Mouse (Mus musculus) lung, adult 2 months (tissue): ENCODE measurements around the gene Il17rc. TPM values are rescaled to one million over a fixed set of nuclear protein-coding genes. Genes with fewer than 3 reads are reported as not detected.

Experiments
- DNase-seq: peaks from one replicate; pipeline ENCODE4 v3.0.0; 2022
- H3K4me1 ChIP-seq: fragments of 200-500 bp; 2 replicates; pipeline ENCODE4 v1.6.1; 2011; ENCODE audit warnings: low read length; ENCODE audit not compliant: control insufficient read depth, insufficient read depth
- H3K4me3 ChIP-seq: fragments of 200-500 bp; replicated peaks from 2 replicates; pipeline ENCODE3; 2011; ENCODE audit warnings: low read depth, mild to moderate bottlenecking, control low read depth, low read length; ENCODE audit errors: extremely low read depth
- CTCF ChIP-seq: fragments of 200-500 bp; IDR thresholded peaks from 2 replicates; pipeline ENCODE4 v1.5.1; 2011; ENCODE audit warnings: mild to moderate bottlenecking, low read length, control low read depth; ENCODE audit not compliant: insufficient read depth
- POLR2A ChIP-seq: fragments of 200-500 bp; IDR thresholded peaks from 2 replicates; pipeline ENCODE4 v1.6.1; 2011; ENCODE audit warnings: low read depth, mild to moderate bottlenecking, control low read depth, low read length, borderline replicate concordance; ENCODE audit errors: extremely low read depth
- WGBS: fragments of 180-500 bp; shearing (Covaris S2); methylation state at CpG from one replicate; pipeline ENCODE4 v1.1.7; 2018; 5-methylcytosine and 5-hydroxymethylcytosine counted together
- polyA plus RNA-seq: library from polyadenylated mRNA; depleted of rRNA; stranded (reverse); fragments of >200 nt; gene quantifications from 2 replicates; pipeline ENCODE4 v1.2.3, GENCODE M21; 2012

Il17rc gene
- polyA plus RNA-seq, 1 experiment, result 100.0 TPM

DNA sequence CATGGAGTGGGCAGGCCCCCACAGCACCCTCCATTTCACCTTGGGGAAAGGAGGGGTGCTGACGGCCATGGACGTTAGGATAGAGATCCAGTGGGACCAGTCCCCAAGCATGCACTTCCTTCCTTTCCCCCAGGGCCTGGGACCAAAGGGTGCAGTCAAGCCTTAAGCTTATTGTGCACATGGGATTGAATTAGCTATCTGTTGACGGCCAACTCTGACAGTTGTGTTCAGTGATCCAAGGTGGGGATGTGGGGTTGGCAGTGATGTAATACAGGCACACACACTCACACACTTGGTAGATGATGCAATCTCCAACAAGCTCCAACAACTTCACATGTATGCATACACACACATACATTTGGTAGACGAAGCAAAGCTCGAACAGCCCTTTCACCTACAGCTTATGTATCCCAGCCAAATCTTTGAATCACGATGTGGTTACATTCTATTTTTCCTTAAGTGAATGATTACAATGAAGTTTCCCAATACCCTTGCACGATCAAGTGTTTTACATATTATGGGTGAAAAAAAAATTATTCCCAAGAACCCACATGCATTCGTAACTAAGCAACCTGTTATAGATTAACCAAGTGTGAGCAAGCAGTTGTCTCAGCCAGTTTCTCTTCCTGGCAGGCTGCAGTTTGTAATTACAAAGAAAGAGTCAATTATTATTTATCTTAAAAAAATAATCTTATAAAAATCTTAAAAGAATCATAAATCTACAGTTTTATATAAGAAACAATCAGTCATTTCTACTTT, 26.8 kb upstream of the Il17rc start:
- H3K4me1 ChIP-seq, result peaks cover 3% of the 10 kb centered on the region; the same call in 1 of the 2 replicates
- H3K4me3 ChIP-seq, result no peak overlapping the region
- TF ChIP-seq CTCF (no peak), POLR2A (no peak)
- no peak for DNase-seq
- 69% methylated on average over 8 of the region's 8 CpGs for WGBS

DNA sequence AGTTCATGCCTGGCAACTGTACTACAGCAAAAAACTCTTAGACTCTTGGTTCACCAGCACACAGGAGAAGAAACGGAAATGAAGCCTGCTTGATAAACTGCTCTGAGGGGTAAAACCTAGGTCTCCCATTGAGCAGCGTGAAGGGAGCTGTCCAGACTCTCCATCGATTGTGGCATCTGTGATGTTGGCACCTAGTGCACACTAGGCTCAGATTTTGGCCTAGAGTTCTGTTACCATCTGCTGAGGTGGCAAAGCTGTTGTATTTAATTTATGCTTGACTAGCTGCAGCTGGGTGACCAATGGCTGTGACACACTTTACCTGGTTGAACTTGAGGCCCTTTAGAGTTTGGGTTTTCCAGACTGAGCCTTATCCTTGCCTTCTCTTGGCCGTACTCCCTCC, 23.6 kb upstream of the Il17rc start:
- Histone ChIP-seq H3K4me3 (no peak overlapping the region), H3K4me1 (peaks cover 3% of the 10 kb centered on the region; the same call in 1 of the 2 replicates)
- TF ChIP-seq CTCF, result no peak
- no peak for TF ChIP-seq POLR2A
- whole genome bisulfite sequencing, result 98% methylated on average over 4 of the region's 4 CpGs
- DNase-seq, result no peak

DNA sequence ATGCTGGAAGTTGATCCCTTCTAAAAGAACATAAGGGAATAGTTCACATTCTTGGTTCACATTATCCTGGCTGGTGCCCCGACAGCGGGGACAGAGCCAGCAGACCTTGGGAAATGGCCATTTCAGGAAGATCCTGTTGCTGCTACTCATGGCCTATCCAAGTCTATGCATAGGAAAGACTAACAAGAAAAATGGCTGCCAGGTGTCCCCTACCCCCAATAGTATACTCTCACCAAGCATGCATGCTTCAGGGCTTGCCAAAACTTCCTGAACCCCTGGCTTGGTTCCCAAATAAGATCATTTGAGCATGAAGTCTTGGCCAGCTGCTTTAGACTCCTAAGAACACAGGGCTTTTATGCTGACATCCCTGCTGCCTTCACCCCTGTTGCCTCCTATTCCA, 19.4 kb upstream of the Il17rc start:
- 50% methylated on average over 2 of the region's 2 CpGs for WGBS
- Histone ChIP-seq H3K4me1 (no peaks in the 10 kb centered on the region), H3K4me3 (no peak overlapping the region)
- DNase-seq, result no peak
- TF ChIP-seq POLR2A (no peak), CTCF (no peak)

DNA sequence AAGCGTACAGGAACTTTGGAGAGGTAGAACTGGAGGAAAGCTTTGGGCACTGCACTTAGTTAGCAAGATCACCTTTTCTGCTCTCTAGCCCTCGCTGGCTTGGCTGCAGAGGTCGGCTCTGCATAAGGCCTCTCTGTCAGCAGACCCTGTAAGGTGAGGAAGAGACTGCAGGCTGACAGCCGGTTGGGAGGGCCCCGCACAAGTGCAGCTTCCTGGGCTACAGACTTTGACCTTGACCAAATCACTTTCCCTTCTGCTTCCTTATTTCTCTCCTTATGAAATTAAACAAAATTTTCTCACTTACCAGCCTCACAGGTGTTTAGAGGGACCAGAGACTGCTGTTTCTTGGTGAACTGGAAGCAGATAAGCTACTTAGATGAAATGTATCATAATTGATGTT, 16.2 kb upstream of the Il17rc start:
- Histone ChIP-seq H3K4me1 (no peaks in the 10 kb centered on the region; the same call in 1 of the 2 replicates), H3K4me3 (no peak overlapping the region)
- TF ChIP-seq CTCF (no peak), POLR2A (no peak)
- no peak for DNase-seq
- 54% methylated on average over 5 of the region's 5 CpGs for WGBS

DNA sequence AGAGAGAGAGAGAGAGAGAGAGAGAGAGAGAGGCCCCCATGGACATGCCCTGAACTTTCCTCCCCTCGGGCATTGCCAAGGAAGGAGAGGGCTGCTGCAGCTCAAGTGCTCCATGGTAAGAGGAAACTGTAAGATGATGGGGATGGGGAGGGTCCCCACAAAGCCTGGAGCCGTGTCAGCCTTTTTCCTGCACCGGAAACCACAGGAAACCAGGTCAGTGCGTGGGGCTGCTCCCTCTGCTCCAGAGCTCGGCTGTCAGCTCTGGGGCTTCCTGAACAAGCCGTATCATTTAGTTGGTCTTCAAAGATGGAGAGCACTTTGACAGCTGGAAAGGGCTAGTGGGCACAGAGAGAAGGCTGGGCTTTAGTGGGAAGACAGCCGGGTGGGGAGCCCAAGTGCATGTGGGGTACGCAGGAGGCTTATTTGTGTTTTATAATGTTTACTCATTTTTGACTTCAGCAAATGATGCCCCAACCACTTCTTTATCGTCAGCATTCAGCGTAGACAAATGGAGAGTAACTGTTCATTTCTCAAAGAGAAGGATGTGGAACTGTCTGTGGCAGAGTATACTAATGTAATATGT, 13.2 kb upstream of the Il17rc start, which contains the start of gene Il17re:
TSS of gene Il17re (plus strand) at position 533 of the 583 bp plus-strand sequence.
- peak within 1 kb of the TSS; percentile 51 for H3K4me3 ChIP-seq
- WGBS, result 28% methylated on average over 10 of the region's 10 CpGs

DNA sequence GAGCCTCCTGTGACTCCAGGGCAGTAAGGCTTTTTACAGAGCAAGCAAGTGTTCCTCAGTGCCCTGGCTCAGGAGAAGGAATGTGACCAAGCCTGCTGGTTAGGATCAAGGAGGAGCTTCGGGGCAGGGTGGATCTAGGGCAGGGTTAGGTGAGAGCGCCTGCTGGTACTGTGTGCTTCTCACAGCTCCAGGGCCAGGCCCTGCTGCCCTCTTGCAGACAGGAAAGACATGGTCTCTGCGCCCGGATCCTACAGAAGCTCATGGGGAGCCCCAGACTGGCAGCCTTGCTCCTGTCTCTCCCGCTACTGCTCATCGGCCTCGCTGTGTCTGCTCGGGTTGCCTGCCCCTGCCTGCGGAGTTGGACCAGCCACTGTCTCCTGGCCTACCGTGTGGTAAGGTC, 12.6 kb upstream of the Il17rc start:
- peak; percentile 70 for DNase-seq
- H3K4me3 ChIP-seq, result peak overlapping the region; percentile 51
- 51% methylated on average over 10 of the region's 10 CpGs for WGBS
- no peak for TF ChIP-seq CTCF
- peak; percentile 70; the same call in 1 of the 2 replicates for TF ChIP-seq POLR2A
- H3K4me1 ChIP-seq, result no peaks in the 10 kb centered on the region; the same call in 1 of the 2 replicates

More for the DNA sequence above, 13.2 kb upstream of the Il17rc start, which contains the start of gene Il17re:
- no peak for DNase-seq
- H3K4me1 ChIP-seq, result no peaks in the 10 kb centered on the region; the same call in 1 of the 2 replicates
- no peak for TF ChIP-seq CTCF
- TF ChIP-seq POLR2A, result no peak

DNA sequence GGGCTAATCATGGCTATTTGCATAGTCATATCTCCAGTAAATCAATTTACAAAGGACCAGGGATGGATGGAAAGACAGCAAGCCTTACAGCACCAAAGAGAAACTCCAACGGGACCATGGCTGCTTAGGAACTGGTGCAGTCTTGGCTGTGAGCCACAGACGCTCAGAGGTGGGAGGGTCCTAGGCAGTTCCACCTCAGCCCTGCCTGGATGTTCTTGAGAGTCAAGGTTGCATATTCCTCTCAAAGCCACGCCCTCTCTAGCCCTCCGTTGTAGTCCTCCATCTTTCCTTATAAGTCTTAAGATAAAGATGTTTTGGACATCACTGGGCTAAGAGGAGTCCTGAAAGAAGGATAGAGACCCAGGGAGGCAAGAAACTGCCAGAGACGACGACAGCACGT, 7.2 kb upstream of the Il17rc start:
- no peak for TF ChIP-seq POLR2A
- TF ChIP-seq CTCF, result no peak
- WGBS, result 55% methylated on average over 7 of the region's 7 CpGs
- no peaks in the 10 kb centered on the region; the same call in 1 of the 2 replicates for H3K4me1 ChIP-seq
- no peak overlapping the region for H3K4me3 ChIP-seq
- no peak for DNase-seq

DNA sequence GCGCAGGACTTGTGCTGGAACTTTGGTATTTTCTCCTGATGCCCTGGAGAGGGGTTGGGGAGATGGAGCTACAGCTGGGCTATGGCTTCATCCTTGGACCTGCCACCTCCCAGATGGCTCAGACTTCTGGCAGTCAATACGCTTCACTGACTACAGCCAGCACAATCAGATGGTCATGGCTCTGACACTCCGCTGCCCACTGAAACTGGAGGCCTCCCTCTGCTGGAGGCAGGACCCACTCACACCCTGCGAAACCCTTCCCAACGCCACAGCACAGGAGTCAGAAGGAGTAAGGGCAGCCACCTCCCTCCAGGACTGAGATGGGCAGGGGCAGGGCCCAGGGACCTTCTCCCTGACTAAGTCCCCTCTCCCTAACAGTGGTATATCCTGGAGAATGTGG, 5.6 kb upstream of the Il17rc start:
- no peak for DNase-seq
- no peak for TF ChIP-seq POLR2A
- no peak for TF ChIP-seq CTCF
- 51% methylated on average over 5 of the region's 5 CpGs for WGBS
- Histone ChIP-seq H3K4me1 (peaks cover 4% of the 10 kb centered on the region; the same call in 1 of the 2 replicates), H3K4me3 (no peak overlapping the region)

DNA sequence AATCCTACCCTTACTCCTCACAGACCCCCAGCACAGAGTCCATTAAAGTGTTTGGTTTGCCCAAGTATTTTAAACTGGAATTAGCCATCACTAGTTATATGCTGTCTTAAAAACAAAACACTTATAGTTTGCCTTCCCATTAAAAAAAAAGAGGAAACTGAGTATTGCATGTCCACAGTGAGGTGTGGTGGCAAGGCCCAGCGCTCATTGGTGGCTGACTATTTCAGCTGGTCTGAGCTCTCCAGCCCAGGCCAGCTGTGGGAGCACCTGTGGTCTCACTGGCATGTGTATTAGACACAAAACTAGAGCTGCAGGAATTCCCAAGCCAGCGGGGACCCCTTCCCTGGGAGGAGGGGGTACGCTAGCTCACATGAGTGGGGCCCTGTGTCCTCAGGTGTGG, 2.7 kb upstream of the Il17rc start:
- no peak overlapping the region for H3K4me3 ChIP-seq
- WGBS, result 68% methylated on average over 3 of the region's 3 CpGs
- no peak for TF ChIP-seq CTCF
- TF ChIP-seq POLR2A, result no peak
- peaks cover 12% of the 10 kb centered on the region for H3K4me1 ChIP-seq
- no peak for DNase-seq
